Mouse (Mus musculus) ES-CJ7 (cell line): ENCODE results near the gene Hoxb9.

ENCODE experiments used
- DNase-seq: peaks from one replicate; pipeline ENCODE4 v3.0.0; 2011; ENCODE audit warnings: low read depth, low spot score

Hoxb9 gene

DNA sequence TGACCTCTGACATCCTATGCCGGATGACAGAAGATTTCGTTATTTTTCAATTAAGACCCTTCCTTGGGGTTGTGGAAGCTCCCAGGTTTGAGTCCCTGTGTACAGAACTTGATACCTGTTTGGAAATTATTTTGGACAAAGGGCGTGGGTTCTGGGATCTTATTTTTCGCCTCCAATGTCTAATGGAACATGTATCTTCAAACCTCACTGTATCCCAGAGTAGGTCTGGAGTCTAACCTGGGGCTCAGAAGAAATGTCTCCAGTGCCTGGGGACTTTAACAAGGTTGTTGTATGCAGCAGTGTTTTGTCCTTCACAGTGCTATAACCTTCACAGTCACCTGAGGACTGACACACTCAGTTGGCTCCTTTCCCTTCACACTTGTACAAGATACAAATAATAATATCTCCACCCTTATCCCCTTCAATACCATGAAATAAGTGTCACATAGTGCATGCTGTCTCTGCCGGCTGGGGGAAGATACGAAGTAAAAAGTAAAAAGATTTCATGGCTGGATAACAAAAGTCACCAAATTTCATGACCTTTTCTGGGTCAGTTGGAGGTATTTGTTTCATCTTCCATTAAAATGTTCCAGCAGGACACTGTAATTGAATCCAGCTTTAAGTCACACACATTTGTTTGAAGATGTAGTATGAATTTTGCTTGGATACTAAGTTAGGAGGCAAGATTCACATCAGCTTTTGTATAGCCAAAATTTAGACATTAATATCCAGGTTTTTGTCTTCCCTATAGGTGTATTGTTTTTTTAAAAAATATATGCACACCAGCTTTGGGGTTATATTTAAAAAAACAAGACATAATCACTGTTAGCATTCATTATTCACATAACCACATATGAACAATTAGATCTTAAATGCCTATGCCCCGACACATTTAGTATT, 4.0 kb upstream of the Hoxb9 start:
- DNase-seq, result no peak

GRCm38 (mm10) chr11:96268031-96268745, 3.1 kb upstream of the Hoxb9 start:
- no peak for DNase-seq

DNA sequence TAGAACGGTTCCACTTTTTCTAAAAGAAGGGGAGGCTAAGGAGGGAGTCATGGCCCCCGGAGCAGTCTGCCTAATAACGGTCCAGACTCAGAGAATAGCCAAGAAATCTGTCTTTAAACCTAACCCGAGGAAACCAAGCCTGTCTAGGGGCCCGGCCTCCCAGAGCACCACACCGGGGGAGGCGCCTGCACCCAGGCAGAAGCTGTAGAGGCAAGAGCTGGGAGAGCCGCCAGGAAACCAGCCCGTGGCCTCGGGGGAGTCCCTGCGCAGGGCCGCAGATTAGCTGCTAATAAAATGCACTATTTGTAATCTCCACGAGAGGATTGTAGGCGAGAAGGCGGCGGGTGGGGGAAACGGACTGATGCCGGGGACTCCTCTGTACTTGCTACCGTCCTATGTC, 1.4 kb upstream of the Hoxb9 start:
- peak; percentile 36 for DNase-seq

DNA sequence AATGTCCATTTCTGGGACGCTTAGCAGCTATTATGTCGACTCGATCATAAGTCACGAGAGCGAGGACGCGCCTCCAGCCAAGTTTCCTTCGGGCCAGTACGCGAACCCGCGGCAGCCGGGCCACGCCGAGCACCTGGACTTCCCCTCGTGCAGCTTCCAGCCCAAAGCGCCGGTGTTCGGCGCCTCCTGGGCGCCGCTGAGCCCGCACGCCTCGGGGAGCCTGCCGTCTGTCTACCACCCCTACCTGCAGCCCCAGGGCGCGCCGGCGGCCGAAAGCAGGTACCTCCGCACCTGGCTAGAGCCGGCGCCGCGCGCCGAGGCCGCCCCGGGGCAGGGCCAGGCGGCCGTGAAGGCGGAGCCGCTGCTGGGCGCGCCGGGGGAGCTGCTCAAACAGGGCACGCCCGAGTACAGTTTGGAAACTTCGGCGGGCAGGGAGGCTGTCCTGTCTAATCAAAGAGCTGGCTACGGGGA, 319 bp downstream of the Hoxb9 start:
- DNase-seq, result peak; percentile 70

DNA sequence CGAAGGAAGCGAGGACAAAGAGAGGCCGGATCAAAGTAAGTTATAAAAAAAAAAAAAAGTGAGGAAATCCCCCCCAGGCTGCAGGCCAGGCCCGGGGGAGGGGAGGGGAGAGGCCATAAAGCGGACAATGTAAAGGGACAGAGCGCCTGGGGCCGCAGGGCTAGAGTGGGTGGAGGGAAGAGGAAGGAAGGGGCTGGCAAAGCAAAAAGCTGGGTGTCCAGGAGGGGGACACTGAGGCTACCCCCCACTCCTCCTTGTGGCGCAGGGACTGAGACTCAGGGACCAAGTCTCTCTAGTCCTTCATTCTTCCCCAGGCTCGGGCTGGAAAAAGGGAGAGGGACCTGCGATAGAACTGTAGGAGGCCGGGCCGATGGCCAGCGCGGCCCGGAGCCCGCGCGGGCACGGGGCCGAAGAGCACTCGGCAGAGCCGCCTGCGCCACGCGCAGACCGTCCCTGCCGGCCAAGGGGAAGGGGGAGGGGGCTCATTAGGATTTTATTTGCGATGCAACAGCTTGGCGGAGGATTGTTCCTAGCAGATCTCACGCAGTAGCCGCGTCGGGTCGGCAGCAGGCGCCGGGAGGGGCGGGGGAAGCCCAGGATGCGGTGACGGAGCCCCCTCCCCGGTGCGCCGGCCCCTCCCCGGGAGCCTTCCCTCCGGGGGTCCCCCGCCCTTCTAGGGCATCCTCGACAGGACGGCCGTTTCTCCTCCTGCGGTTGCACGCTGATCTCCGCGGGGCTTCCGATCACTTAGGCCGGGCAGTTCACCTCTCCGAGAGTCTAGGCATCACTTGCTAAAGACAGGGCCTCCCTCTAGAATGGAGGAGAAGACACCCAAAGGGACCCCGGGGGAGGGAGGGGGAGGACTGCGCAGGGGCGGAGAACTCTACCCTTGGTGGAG, 1.0 kb downstream of the Hoxb9 start:
- DNase-seq, result peak; percentile 56

- DNase-seq, result no peak
Observed at GRCm38 (mm10) chr11:96274428-96274827, 3.2 kb downstream of the Hoxb9 start.

DNA sequence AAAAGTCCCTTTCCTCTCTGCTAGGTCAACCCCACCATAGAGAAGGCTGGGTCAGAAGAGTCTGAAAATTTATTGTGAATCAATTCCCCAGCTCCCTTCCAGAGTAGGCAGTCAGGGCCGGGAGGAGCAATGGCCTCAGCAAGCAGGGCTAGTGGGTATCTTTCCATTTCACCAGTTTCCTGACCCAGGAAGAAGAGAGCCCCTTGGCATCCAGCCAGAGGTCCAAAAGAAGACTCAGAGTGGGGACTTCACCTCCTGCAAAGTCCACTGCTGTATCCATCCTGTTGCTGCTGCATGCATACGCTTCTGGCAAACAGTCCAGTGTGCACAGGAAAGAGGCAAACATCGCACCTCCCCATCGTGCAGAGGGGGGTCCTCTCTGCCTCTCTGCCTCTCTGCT, 4.6 kb downstream of the Hoxb9 start:
- DNase-seq, result no peak

DNA sequence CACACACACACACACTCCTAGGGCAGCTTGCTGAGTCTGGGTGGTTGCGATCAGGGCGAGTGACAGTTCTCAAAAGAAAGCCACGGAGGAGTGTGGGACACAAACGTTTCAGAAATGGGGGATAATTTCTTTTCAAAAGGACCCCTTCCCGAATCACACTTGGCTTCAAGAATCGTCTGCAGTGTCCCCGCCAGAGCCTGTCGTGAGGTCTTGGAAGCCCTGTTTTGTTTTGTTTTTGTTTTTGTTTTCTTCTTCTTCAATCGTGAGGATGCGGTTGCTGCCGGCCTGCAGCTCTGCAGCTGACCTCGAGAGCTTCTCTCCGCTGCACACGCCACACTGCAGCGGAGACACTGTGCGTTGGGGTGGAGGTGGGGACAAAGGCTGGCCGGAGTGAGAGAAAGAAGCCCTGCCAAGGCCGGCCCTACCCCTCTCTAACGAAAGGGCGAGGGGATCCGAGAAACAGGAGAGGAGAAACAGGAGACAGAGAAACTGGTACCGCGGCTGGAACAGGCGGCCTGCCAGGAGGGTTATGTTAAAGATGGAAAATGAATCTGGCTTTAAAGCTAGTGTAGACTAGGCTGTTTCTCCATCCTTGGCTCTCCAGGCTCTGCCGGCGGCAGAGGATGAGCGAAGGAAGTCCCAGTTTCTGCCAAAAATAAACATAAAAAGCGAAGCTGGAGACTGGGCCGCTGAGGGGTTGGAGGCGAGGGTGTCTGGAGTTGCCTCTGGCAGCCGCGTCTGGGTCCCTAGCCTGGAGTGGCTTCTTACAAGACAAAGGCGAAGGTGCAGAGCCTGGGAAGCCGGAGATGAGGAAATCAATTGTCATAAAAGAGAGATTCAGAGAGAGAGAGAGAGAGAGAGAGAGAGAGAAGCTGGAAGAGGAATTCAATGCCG, 6.1 kb downstream of the Hoxb9 start:
- no peak for DNase-seq

GRCm38 (mm10) chr11:96278324-96278723, 7.1 kb downstream of the Hoxb9 start:
- no peak for DNase-seq

GRCm38 (mm10) chr11:96278773-96279172, 7.5 kb downstream of the Hoxb9 start:
- peak; percentile 88 for DNase-seq

DNA sequence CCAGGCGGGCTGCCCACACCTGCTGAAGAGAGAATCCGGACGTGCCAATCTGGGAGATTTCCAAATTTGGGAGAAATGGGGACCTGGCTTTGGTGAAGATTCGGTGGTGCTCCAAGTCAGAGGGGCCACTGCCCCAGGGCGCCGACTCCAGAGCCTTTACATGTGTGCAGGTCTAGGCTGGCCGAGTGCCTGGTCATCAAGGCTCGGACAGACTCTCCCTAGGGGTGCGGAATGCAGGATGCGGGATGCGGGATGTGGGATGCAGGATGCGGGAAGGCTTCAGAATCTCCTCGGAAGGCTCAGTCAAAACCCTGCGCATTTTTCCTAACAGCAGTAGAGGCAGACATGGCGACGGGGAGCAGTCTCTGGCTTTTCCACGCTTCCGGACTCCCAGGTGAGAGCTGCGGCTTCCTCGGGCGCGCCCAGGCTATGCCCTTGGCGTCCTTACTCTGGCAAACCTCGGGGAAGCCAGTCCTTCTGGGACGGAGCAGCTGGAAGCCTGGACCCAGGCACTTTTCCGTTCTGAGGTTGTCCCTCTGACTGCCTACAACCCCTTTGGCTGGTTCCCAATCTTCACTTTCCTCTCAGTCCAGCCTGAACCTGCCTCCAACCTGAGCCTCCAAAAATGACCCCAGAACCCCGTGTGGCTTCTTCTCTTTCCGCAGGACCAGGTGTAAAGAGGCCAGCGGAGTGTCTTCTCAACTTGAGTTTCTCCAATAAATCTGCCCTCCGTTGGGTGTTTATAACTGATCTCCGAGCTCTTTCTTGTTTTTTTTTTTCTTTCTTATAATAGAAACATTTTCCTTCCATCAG, 8.4 kb downstream of the Hoxb9 start:
- DNase-seq, result peak; percentile 43

DNA sequence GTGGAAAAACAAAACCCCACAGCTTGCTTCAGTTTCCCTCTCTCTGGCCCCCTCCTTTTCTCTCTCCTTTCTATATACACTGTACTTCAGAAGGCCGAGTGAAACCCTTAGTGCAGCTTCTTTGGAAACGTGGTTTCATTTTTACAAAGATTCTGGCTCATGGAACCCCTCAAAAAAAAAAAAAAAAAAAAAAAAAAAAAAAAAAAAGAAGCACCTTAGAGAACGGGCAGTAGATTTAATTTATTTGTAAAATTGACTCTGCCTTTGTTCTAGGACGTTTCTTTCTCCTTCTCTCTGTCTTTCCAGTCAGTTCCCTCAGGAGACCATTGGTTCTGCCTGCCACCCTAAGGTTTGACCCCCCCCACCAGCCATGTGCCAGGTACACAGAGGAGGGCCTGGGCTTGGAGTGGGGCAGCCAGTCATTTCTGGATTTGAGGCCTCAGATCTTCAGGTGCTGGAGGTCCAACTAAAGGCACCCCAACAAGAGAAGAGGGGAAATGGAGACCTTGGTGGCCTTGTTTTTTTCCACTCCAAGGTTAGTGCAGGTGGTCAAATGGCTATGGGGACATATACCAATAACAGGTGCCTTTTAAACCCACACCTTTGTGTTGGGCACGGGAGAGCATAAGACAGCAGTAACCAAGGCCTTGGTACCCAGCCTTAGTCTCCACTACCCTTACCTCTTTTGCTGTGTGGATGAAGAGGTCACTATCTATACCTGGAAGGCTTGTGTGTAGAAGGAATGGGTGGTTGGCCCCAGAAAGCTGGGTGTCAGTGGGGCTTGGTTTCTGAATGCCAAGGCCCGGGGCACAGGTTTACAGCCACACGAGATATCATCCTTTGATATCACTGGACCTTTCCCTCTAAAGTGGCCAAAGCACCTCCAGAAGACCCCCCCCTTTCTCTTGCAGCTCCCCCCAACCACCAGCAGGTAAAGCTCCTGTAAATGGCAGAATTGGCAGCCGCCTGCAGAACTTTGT, 9.4 kb downstream of the Hoxb9 start:
- DNase-seq, result no peak

DNA sequence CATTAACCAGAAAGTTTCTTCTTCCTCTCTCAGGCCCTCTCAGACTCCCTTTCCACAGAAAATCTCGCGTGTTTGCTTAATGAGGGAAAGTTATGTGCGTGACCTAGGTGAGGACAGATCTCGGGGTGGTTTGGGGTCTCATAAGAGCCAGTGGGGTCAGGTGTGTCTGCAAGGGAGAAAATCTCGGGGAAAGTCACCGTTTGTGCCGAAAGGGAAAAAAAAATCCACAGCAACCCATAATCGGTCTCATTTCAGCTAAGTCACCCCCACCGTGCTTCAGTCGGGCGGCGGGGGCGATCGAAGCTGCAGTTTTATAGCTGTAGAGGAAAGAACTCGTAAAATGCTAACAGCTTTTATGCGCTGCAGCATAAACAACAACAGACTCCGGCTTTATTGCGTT, 10.1 kb downstream of the Hoxb9 start:
- DNase-seq, result peak; percentile 24

DNA sequence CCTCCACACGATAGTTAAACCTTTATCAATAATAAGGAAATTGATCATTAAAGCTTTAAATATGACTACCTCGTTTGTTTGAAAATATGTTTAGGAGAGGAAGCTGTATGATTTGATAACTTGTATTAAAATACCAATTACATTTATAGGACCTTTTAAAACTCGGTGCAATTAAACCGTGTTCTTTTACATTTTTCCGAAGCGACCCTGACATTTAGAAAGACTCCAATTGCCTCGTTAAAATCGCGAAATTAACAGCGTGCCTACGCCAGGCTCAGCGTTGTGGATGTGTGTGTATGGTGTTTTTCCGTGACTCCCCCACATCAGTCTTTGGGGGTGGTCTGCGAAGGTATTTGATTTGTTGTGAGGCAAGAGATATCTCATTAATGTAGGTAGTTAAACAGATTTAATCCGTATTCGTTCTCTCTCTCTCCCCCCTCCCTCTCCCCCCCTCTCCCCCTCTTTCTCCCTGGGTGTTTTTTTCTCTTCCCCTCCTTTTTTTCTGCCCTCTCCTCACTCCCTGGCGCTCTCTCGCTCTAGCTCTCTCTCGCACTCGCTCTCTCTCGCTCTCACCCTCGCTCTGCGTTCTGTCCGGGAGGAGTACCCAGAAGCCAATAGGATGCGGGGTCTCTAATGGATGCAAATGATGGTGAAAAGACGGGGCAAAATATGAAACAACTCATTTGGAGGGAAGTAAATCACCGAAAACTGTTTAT, 10.8 kb downstream of the Hoxb9 start, which contains the start of gene Hoxb8:
Hoxb8 (plus strand) TSS at position 51 of the 716 bp plus-strand sequence.
- DNase-seq, result peak; percentile 71

- DNase-seq, result peak; percentile 82
Observed at GRCm38 (mm10) chr11:96282795-96283430, 11.7 kb downstream of the Hoxb9 start.

GRCm38 (mm10) chr11:96284041-96284749, 12.9 kb downstream of the Hoxb9 start:
- DNase-seq, result peak; percentile 87
